Comparison of ENCODE assay signal across 15 mouse cellular contexts in genomic region chr17:46503847-46504638, GRCm38 (mm10). TPM values are rescaled to one million over a fixed set of nuclear protein-coding genes. Genes with fewer than 3 reads are reported as not detected.
A peak's percentile ranks its signal among the peaks of the same experiment; 100 is the strongest.
DNase-seq lines count a peak whose midpoint lies in the region.
"Had no signal": no experiment of that assay in that cellular context is flagged by ENCODE, and none has a peak within 500 bp of the region (broad histone marks: within the 10 kb centered on the region; RNA-seq: fewer than 3 reads in every experiment).

No protein-coding gene starts in this region.

- peak; percentile 8 for DNase-seq in ovary, postnatal 36 days (ENCODE audit: low spot score)
- no peak for DNase-seq in ovary, adult 18-20 months (ENCODE audit: low spot score)
- peak; percentile 91 to 92 for DNase-seq in kidney, adult 8-10 months
- DNase-seq in kidney, postnatal 14 days = peak; percentile 84
- no peak for DNase-seq in heart, adult 18-20 months
- no peak for DNase-seq in cerebellum, adult 11-12 months
- no peak for DNase-seq in lung, postnatal 36 days
- DNase-seq: cerebellum, adult 9-10 months; gastrocnemius, postnatal 36 days; heart, postnatal 14 days; liver; lung, adult 18-20 months; lung, postnatal 14 days; thymus, postnatal 25 days had no signal

RNA-seq across cellular contexts. Expression of gene Dnph1, which starts 7.5 kb away (rescaled TPM):
- 1 to 10 TPM; 1.2 to 1.5 TPM for total RNA-seq in heart, adult 18-20 months (2021)

RNA-seq across cellular contexts. Expression of gene Ttbk1, which starts 16.6 kb away (rescaled TPM):
- total RNA-seq in heart, adult 18-20 months (2021) = under 1 TPM; 0.20 to 0.28 TPM
- total RNA-seq: common myeloid progenitor, adult 5-6 weeks had no signal

RNA-seq across cellular contexts. Expression of gene Cul9, which starts 42.1 kb away (rescaled TPM):
- 10 to 100 TPM; 23.9 to 25.7 TPM for total RNA-seq in heart, adult 18-20 months (2021)

RNA-seq across cellular contexts. Expression of gene Srf, which starts 51.9 kb away (rescaled TPM):
- total RNA-seq in heart, adult 18-20 months (2021) = 10 to 100 TPM; 88.4 to 93.6 TPM

Comparison
In these comparisons a context has a peak if more than half of its experiments do, and no peak if none do; other contexts are left out.
1. DNase-seq: peak in ovary, postnatal 36 days (single experiment), kidney, adult 8-10 months (2 of 2) and kidney, postnatal 14 days (single experiment); none in ovary, adult 18-20 months (single experiment), heart, adult 18-20 months (0 of 2), cerebellum, adult 11-12 months (single experiment) and lung, postnatal 36 days (single experiment).